Mouse (Mus musculus): Measurements from ENCODE around the gene Thrap3. TPM values are rescaled to one million over a fixed set of nuclear protein-coding genes. Genes with fewer than 3 reads are reported as not detected.
A peak's percentile ranks its signal among the peaks of the same experiment; 100 is the strongest.

Gene Thrap3
- polyA plus RNA-seq, 1 experiment from 2014 or later: 251 TPM

DNA sequence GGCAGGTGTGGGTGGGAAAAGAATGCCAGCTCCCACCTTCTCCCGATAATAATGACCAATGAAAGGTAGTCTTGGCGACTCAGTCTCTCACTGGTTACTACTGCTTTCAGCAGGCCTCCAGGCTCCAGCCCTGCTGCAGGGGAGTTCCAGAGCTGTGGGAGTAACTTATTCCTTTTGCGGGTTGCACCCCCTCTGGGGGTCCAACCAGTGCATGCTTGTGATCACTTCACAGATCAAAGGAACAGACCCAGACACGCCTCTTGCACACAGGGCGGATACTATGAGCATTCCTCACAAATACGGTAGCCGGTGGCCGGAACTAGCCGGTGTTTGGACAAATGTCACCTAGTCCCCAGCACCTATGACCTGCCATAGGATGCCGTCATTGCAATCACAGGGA, 52.8 kb downstream of the Thrap3 start:
- Histone ChIP-seq H3K27ac (peak overlapping the region; percentile 96), H3K9me3 (no peaks in the 10 kb centered on the region), H3K4me2 (replicated peaks) (peak overlapping the region; percentile 99), H3K36me3 (peaks cover 31% of the 10 kb centered on the region), H3K9ac (peak overlapping the region; percentile 90), H3K4me1 (peaks cover 62% of the 10 kb centered on the region), H3K27me3 (no peaks in the 10 kb centered on the region), H3K4me3 (peak overlapping the region; percentile 79)
- ATAC-seq (ENCODE audit: low FRiP score, low read depth): peak; percentile 1; the same call in 1 of the 2 replicates
- WGBS: 7% methylated on average over 10 of the region's 10 CpGs

DNA sequence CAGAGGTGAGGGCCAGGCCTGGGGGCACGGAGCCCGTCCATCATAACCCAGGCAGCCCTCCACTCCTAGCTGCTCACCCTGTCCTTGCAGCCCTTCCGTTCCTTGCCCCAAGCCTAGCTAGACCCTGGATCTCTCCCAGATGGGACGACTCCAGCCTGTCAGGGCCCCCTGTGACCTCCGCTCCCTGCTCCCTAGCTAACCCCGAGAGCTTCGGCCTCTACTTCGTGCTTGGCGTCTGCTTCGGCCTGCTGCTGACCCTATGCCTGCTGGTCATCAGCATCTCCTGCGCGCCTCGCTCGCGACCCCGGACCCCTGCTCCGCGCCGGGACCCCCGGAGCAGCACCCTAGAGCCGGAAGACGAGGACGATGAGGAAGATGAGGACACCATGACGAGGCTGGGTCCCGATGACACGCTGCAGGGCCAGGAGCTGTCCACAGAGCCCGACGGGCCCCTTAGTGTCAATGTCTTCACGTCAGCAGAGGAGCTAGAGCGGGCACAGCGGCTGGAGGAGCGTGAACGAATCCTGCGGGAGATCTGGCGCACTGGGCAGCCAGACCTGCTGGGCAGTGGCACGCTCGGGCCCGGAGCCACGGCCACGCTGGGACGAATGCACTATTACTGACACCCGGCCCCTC, 53.4 kb downstream of the Thrap3 start:
- peak overlapping the region; percentile 99 for H3K4me2 ChIP-seq (replicated peaks)
- peak overlapping the region; percentile 90 for H3K9ac ChIP-seq
- ATAC-seq (ENCODE audit: low FRiP score, low read depth): no peak
- peak overlapping the region; percentile 79 for H3K4me3 ChIP-seq
- WGBS: 7% methylated on average over 42 of the region's 42 CpGs
- H3K4me1 ChIP-seq: peaks cover 62% of the 10 kb centered on the region
- peak overlapping the region; percentile 96 for H3K27ac ChIP-seq
- no peaks in the 10 kb centered on the region for H3K9me3 ChIP-seq
- peaks cover 31% of the 10 kb centered on the region for H3K36me3 ChIP-seq
- H3K27me3 ChIP-seq: no peaks in the 10 kb centered on the region

DNA sequence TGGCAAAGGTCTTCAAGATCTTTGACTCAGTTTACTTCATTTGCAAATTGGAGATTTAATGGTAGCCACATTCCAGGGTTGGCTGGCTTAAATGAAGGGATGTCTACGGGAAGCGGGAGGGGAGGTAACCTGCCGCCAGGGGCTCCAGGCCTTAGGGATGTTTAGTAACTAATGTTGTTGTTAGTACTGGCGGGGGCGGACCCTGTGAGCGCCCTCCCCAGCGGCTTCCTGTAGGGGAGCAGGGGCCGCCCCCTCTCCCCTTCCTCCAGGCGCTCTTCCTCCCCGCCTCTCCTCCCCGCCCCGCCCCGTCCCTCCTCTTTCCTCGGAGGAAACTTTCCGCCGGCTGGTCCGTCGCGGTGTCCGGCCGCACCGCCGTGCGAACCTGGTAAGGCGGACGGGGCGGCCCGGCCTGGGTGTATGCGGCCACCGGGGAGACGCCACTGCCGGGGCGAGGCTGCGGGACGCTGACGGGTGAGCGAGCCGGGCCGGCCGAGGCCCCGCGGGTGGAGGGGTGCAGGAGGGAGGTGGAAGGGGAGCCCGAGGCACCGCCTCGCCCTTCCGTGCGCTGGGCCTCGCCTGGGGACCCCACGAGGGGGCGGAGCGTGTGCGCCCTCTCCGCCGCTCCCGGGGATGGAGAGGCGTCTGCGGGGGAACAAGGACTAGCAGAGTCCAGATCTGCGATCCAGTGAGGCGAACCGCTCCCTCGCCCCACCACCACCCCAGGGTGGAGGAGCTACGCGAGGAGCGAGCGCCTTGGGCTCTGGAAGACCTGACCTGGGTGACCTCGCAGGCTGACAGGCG, 54.2 kb downstream of the Thrap3 start:
- H3K4me1 ChIP-seq: peaks cover 62% of the 10 kb centered on the region
- ATAC-seq (ENCODE audit: low FRiP score, low read depth): peak; percentile 54
- under 1% methylated on average over 65 of the region's 67 CpGs for WGBS

GRCm38 (mm10) chr4:126147533-126148160, 54.9 kb downstream of the Thrap3 start, which contains the start of gene Eva1b:
Eva1b (plus strand) TSS chr4:126147744.
- Histone ChIP-seq H3K27ac (peak within 1 kb of the TSS; percentile 96), H3K36me3 (peaks cover 23% of the 10 kb centered on the region), H3K27me3 (no peaks in the 10 kb centered on the region), H3K4me2 (replicated peaks) (peak within 1 kb of the TSS; percentile 99), H3K4me3 (peak within 1 kb of the TSS; percentile 79), H3K4me1 (peaks cover 59% of the 10 kb centered on the region), H3K9me3 (no peaks in the 10 kb centered on the region), H3K9ac (peak within 1 kb of the TSS; percentile 90)
- peak; percentile 41 for ATAC-seq (ENCODE audit: low FRiP score, low read depth)
- WGBS: under 1% methylated on average over 24 of the region's 24 CpGs

More for the DNA sequence above, 54.2 kb downstream of the Thrap3 start:
- Histone ChIP-seq H3K27ac (peak overlapping the region; percentile 96), H3K4me3 (peak overlapping the region; percentile 79), H3K36me3 (peaks cover 30% of the 10 kb centered on the region), H3K4me2 (replicated peaks) (peak overlapping the region; percentile 99), H3K9ac (peak overlapping the region; percentile 90), H3K27me3 (no peaks in the 10 kb centered on the region), H3K9me3 (no peaks in the 10 kb centered on the region)

DNA sequence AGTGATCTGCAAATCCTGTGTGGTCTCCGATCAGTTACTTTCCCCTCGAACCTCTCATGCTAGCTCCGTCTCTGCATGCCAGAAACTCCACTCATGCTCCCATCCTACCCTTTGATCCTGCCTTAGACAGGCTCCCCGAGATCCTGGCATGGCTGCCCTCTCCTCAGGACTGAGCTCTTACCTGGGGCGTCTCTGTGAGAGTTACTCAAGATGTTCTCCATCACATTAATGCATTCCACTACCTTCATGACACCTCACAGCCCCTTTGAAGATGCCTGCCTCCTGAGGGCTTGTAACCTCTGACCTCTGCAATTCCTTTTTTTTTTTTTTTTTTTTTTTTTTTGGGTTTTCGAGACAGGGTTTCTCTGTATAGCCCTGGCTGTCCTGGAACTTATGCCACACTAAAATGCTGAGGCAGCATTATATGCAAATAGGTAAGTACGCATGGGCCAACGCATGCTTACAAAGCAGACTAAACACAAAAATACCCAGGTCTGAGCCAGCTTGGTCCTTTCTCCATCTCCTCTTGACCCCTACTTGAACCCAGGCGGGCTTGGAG, 55.5 kb downstream of the Thrap3 start:
- peaks cover 18% of the 10 kb centered on the region for H3K36me3 ChIP-seq
- peak overlapping the region; percentile 79 for H3K4me3 ChIP-seq
- H3K9ac ChIP-seq: 0 out of 2 replicates have a peak overlapping the region, but pooled peaks have one; percentile 90
- H3K4me2 ChIP-seq (replicated peaks): peak overlapping the region; percentile 99
- H3K4me1 ChIP-seq: peaks cover 53% of the 10 kb centered on the region
- no peaks in the 10 kb centered on the region for H3K9me3 ChIP-seq
- 20% methylated on average over 9 of the region's 9 CpGs for WGBS
- ATAC-seq (ENCODE audit: low FRiP score, low read depth): no peak
- H3K27me3 ChIP-seq: no peaks in the 10 kb centered on the region
- H3K27ac ChIP-seq: peak overlapping the region; percentile 96

DNA sequence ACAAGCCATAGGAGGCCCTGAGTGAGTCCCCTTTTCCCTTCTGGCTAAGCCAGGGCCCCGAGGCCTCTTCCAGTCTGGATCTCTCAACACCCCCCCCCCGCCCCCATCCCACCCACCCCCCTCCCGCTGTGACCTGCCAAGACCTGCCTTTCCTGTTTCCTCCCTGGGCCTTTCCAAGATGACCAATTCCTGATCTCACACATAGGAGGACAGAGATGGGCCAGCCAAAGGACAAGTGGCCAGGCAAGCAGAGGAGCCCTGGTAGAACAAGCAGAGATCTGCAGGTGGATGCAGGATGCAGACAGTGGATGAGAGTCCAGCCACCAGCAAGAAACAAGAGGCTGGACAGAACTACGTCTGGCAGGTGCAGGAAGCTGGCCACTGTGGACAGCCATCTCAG, 57.2 kb downstream of the Thrap3 start:
- no peak overlapping the region for H3K4me2 ChIP-seq (replicated peaks)
- H3K27me3 ChIP-seq: no peaks in the 10 kb centered on the region
- no peak for ATAC-seq (ENCODE audit: low FRiP score, low read depth)
- peaks cover 36% of the 10 kb centered on the region for H3K4me1 ChIP-seq
- no peak overlapping the region for H3K27ac ChIP-seq
- H3K36me3 ChIP-seq: peaks cover 7% of the 10 kb centered on the region
- 65% methylated on average over 3 of the region's 4 CpGs for WGBS
- H3K4me3 ChIP-seq: no peak overlapping the region
- no peak overlapping the region for H3K9ac ChIP-seq
- no peaks in the 10 kb centered on the region for H3K9me3 ChIP-seq

DNA sequence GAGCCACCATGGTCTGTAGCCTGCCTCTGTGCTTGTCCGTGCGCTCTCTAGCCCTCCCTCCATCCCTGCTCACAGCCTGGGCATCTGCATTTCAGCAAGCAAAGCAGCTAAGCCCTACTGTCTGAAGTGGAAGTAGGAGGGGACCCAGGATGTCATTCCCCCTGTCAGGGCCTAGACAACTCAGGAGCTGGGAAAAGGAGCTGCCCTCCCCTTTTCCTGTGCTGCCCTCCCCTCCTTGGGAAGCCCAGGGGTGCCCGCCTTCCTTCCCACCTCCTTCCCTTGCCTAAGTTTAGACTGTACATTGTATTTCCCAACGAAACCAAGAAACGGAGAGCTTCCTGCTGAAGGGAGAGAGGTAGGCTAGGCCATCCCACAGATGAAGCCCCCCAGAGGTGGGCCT, 61.5 kb downstream of the Thrap3 start:
- Histone ChIP-seq H3K36me3 (peaks cover 44% of the 10 kb centered on the region), H3K9me3 (no peaks in the 10 kb centered on the region), H3K27me3 (no peaks in the 10 kb centered on the region), H3K4me1 (no peaks in the 10 kb centered on the region), H3K27ac (no peak overlapping the region), H3K9ac (no peak overlapping the region), H3K4me2 (replicated peaks) (no peak overlapping the region), H3K4me3 (no peak overlapping the region)
- ATAC-seq (ENCODE audit: low FRiP score, low read depth): no peak
- 72% methylated on average over 5 of the region's 5 CpGs for WGBS

DNA sequence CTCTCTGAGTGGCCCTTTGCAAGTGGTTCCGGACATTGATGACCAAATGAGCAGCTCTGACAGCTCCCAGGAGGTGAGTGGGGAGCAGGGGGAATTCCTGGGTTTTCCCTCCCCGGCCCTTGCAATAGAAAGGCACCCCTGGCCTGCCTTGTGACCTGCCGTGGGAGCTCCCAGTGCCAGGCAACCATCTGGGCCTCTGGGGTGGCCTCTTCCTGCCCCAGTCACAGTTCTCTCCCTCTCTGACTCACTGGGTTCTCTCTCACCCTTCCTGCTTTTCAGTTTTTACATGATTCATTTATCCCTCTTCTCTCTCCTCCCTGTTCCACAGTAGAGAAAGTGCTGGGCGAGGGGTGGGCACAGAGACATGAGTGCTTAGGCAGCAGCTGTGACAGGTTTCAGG, 64.8 kb downstream of the Thrap3 start:
- peaks cover 75% of the 10 kb centered on the region for H3K36me3 ChIP-seq
- no peak for ATAC-seq (ENCODE audit: low FRiP score, low read depth)
- H3K4me2 ChIP-seq (replicated peaks): no peak overlapping the region
- no peak overlapping the region for H3K9ac ChIP-seq
- no peak overlapping the region for H3K4me3 ChIP-seq
- WGBS: 80% methylated on average over 4 of the region's 4 CpGs
- peaks cover 7% of the 10 kb centered on the region for H3K4me1 ChIP-seq
- H3K27me3 ChIP-seq: no peaks in the 10 kb centered on the region
- no peaks in the 10 kb centered on the region for H3K9me3 ChIP-seq
- H3K27ac ChIP-seq: no peak overlapping the region

DNA sequence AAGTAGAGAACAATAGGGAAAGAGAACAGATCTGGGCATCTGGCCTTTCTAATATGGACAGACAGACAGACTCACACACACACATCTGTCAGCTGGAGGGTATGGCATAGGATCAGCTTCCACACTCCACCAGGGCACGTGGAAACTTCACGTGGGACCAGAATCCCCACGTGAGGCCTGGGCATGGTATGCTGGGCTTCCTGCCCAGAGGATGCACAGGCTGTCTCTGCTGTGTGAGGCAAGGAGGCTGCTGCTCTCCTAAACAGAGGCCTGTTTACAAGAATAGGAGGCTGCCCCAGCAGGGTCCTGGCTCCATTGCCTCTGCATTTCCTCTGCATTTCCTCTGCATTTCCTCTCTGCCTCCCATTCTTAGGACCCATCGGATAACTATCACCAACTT, 67.9 kb downstream of the Thrap3 start:
- no peaks in the 10 kb centered on the region for H3K9me3 ChIP-seq
- peaks cover 83% of the 10 kb centered on the region for H3K36me3 ChIP-seq
- 97% methylated on average over 4 of the region's 4 CpGs for WGBS
- ATAC-seq (ENCODE audit: low FRiP score, low read depth): no peak
- no peaks in the 10 kb centered on the region for H3K27me3 ChIP-seq
- no peak overlapping the region for H3K4me3 ChIP-seq
- H3K4me1 ChIP-seq: peaks cover 38% of the 10 kb centered on the region
- H3K9ac ChIP-seq: no peak overlapping the region
- no peak overlapping the region for H3K27ac ChIP-seq
- no peak overlapping the region for H3K4me2 ChIP-seq (replicated peaks)

DNA sequence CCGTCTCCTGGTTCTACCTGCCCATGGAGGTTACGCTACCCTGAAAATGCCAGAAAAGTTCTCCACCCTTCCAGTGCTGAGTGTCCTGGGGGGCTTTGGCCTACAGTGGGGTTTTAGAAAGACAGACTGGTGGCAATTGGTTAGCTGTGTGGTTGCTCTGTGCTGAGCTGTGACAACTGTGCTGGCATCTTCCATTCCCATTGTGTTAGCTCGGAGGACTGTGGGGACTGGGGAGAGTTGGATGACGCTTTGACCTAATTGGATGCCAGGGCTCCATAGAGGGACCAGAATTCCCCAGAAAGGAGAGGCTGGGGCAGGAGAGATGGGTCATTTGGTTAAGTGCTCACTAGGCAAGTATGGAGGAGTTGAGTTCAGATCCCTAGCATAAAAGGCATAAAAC, 68.3 kb downstream of the Thrap3 start:
- Histone ChIP-seq H3K4me2 (replicated peaks) (no peak overlapping the region), H3K4me3 (no peak overlapping the region), H3K9ac (no peak overlapping the region), H3K4me1 (peaks cover 38% of the 10 kb centered on the region), H3K9me3 (no peaks in the 10 kb centered on the region), H3K27ac (no peak overlapping the region), H3K27me3 (no peaks in the 10 kb centered on the region), H3K36me3 (peaks cover 83% of the 10 kb centered on the region)
- 91% methylated on average over 4 of the region's 4 CpGs for WGBS
- ATAC-seq (ENCODE audit: low FRiP score, low read depth): no peak

GRCm38 (mm10) chr4:126132636-126133264, 69.8 kb downstream of the Thrap3 start:
- no peaks in the 10 kb centered on the region for H3K9me3 ChIP-seq
- peaks cover 38% of the 10 kb centered on the region for H3K4me1 ChIP-seq
- peak overlapping the region; percentile 58 for H3K27ac ChIP-seq
- WGBS: 61% methylated on average over 6 of the region's 6 CpGs
- peaks cover 83% of the 10 kb centered on the region for H3K36me3 ChIP-seq
- no peak overlapping the region for H3K4me2 ChIP-seq (replicated peaks)
- no peak overlapping the region for H3K4me3 ChIP-seq
- no peaks in the 10 kb centered on the region for H3K27me3 ChIP-seq
- no peak for ATAC-seq (ENCODE audit: low FRiP score, low read depth)
- H3K9ac ChIP-seq: peak overlapping the region; percentile 35; the same call in 1 of the 2 replicates
